Mouse (Mus musculus): ENCODE measurements at regions not wholly inside any gene's neighbourhood (a gene's known extent, or its start where the extent isn't known, plus 50 kb on each side); places are given as distances from the start of the nearest gene placed in this dataset.

- no peak for TF ChIP-seq POLR2A (IDR thresholded peaks at IDR 0.05; ENCODE audit: low read depth, low read length)
- TF ChIP-seq CTCF (conservative IDR thresholded peaks at IDR 0.05; ENCODE audit: insufficient read depth, insufficient read length, low read depth, low read length), result no peak
Observed at GRCm38 (mm10) chr13:52331068-52331467, 200.0 kb downstream of the Diras2 start.
